Mouse (Mus musculus) hindlimb bud, embryonic 11.5 days (tissue): ENCODE results near the gene Myo9a.
A peak's percentile ranks its signal among the peaks of the same experiment; 100 is the strongest.
"Not testable (repeated sequence)": the region's sequence is repeated elsewhere in the genome, so short reads cannot be mapped to it uniquely, and the experiment has no call there.

ENCODE experiments used
- DNase-seq: peaks from one replicate; pipeline ENCODE4 v3.0.0-alpha.2; 2012; ENCODE audit warnings: low read depth, low spot score; ENCODE audit errors: extremely low spot score

Gene Myo9a

GRCm38 (mm10) chr9:59948226-59948625, 197.5 kb downstream of the Myo9a start:
- DNase-seq = no peak

DNA sequence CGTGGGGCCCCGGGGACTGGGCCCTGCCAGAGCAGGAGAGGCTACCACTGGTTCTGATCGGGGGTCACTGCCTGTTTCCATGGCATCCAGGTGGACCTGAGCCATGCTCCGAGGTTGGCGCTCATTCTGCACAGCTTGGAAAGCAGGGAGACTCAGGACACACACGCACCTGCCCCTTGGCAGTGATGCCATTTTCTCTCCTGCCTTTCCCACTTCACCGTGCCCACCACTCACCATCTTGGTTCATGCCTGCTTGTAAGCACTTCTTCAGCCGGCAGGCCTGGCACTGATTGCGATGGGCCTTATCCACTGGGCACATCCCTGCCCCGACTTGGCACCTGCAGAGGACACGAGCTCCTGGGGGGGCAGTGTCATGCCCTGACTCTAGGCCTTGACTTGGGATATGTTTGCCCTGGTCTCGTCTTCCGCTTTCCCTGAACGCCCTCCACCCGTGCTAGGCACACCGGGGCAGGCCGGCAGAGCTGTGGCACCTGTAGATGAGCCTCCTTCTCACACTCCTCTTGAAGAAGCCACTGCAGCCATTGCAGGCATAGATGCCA, 198.1 kb downstream of the Myo9a start:
- DNase-seq = no peak

- no peak for DNase-seq
Measured at GRCm38 (mm10) chr9:59949511-59949910, 198.8 kb downstream of the Myo9a start.

DNA sequence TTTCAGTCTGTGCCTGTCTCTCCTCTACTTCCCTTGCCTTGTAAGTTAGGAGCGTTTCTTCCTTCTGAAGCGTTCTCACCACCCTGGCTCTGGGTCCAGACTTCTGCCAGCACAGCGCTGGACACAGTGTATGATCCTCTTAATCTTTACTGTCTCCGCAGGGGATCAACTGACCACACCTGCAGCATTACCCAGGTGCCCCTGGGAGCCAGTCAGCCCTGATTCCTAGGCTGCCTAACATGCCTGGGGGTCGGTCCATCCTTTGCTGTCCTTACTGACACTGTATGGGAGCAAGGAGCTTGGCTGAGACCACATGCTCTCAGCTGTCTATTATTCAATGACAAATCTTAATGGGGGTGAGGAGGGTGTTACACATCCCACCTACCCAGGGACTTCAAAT, 199.3 kb downstream of the Myo9a start:
- DNase-seq = no peak

DNA sequence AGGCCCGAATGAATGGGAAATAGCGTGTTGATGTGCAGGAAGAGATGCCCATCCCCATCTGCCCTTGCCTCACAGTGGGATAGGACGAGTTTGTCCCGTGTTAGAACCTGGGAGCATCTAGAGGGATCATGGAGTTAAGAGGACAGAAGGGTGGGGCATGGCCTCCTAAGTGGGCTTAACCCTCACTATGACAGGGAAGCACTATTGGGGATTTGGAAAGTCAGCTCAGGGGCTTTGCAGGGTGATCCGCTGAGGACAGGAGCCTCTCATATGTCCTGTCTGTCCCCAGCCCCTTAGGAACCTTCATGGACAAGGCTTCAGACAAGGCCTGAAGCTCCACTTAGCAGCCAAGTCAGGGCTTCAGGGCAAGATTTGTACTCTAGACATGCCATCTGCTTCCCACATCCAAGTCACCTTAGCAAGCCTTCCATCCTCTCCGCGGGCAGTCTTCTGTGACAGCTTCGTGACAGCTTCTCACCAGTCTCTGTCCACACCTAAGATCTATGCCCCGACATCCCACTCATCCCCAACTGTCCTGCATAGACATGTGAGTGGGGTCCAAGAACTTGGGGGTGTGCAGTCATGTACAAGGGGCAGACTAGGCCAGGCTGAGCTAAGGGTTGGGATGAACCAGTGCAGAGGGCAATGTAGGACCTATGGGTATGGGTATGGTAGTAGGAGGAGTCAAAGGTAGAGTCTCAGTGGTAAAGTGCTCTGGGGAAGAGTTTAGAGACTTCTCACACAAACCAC, 200.5 kb downstream of the Myo9a start:
- DNase-seq = no peak

GRCm38 (mm10) chr9:59951943-59952342, 201.2 kb downstream of the Myo9a start:
- no peak for DNase-seq

DNA sequence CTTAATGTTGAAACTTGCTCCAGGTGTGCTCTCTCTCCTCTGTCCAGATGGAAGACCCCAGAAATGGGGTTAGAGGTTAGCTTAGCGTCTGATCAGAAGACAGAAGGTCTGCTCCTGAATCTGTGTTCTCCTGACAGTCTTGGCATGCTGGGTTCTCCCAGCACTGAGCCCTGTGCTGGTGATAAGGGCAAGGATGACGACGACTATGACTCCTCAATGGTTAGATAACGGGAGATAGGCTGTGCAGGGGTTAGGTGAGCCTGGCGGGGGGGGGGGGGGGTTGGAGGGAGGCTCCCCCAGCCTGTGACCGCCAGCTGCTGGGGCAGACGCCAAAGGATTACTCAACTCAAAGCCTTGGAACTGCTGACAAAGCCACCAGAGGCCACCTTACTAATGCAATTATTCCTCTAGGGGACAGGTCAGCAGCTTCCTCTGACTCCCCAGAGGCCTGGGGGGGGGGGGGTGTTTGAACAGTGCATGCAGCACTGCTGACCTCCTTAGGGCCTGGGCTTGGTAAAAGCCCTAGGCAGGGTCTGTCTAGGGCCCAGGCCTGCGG, 201.9 kb downstream of the Myo9a start:
- no peak for DNase-seq

DNA sequence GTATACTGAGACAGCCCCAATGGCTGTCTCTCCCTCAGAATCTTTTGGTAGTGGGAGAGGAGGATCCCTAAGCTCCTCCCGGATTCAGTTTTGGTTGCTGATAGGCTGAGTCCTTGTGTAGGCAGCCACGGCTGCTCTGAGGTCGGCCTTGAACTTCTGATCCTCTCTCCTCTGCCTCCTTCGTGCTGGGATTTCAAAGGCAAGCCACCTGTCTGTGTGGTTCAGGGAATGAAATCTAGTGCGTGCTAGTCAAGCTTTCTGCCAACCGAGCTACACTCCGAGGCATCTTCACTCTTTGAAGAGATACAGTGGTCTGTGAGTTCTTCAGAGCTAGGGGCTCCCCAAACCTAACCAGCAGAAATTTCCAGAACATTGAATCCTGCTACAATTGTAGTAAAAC, 202.9 kb downstream of the Myo9a start:
- no peak for DNase-seq

DNA sequence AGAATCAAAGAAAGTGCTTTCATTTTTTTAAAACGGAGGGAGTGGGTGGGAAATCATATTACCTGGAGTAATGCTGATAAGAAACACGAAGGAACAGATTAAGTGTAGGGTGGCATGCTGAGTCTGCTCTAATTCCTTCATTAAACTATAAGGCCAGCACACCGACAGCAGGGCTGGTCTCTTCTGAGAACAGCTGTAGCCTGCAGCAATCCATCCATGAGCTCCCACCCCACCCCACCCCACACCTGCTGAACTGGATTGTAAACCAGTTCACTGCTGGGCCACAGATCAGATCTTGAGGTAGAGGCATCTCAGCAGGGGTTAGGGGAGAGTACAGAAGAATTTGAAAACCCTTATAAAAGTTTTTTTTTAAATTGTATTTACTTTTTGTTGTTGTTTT, 204.5 kb downstream of the Myo9a start:
- no peak for DNase-seq

DNA sequence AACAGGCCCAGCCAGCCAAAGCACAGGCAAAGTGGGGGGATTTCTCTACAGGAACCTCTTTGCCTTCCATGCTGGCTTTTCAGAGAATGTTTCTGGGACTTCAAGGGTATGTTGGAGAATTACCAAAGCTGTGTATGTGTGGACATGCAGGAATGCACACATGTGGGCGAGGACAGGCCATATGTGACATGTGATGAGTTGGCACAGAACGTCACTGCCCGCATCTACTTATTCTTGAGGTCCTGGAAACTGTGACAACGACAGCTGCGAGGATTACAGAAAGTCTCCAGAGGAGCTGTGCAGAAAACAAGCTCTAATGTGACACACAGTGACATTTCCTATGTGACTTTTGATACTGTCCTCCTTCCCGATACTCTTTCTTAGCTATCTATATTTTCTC, 205.0 kb downstream of the Myo9a start:
- DNase-seq = no peak

- DNase-seq = no peak
Measured at GRCm38 (mm10) chr9:59956496-59956895, 205.8 kb downstream of the Myo9a start.

GRCm38 (mm10) chr9:59958115-59958514, 207.4 kb downstream of the Myo9a start:
- not testable (repeated sequence) for DNase-seq

GRCm38 (mm10) chr9:59959276-59959675, 208.6 kb downstream of the Myo9a start:
- DNase-seq = peak; percentile 99

- DNase-seq = no peak
Measured at GRCm38 (mm10) chr9:59960559-59960958, 209.9 kb downstream of the Myo9a start, which contains the start of gene Nr2e3. TSS of gene Nr2e3 (minus strand) at chr9:59960659.

GRCm38 (mm10) chr9:59961201-59961955, 210.7 kb downstream of the Myo9a start:
- DNase-seq = no peak

DNA sequence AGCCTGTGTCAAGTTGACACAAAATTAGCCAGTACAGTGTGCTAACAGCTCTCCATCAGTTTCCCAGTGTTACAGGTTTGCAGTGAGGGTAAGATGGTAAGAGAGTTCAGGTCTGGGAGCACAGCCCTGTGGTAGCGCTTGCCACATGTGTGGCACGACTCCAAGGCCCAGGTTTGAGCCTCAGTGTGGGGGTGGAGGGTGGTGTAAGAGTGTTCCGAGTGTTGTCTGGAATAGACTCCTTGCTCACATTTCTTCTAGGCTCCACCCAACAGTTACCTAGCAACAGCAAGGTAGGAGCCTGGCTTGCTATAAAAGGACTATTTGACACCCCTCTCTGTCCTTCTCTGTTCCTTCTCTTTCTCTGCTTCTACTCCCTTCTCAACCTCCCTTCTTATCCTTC, 213.7 kb downstream of the Myo9a start:
- DNase-seq = no peak

DNA sequence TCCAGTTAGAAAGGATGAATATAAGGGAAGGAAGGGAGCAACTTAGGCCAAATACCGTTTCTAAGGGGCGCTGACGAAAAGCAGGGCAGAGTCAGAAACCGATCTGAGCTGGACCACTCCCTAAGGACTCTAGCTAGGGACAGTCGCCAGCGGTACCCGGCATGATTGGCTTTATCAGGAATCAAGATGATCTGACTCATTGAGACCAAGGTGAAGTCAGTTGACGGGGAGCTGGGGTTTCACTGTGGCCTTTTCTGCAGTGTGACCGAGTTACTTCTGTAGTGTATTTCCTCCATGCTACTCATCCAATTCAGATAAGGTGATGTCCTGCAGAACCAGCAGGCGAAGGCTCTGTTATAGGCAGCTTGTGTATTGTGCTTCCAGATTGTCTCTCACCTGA, 214.3 kb downstream of the Myo9a start:
- no peak for DNase-seq

DNA sequence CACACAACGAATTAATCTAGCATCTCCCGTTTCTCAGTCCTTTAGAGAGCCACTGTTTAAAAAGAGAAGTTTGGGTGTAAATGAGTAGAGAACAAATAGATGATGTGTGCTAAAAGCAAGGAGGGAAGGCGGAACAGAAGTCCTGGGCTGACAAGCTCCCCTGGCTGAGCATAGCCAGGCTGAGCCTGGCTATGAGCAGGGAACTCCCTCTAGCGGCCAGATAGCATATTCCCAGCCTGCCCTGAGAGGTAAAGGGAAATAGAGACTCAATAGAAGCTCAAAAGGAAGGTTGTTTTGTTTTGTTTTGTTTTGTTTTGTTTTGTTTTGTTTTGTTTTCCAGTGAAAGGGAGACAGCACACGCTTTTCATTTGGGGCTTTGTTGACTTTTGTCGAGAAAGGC, 218.7 kb downstream of the Myo9a start:
- peak; percentile 44 for DNase-seq

DNA sequence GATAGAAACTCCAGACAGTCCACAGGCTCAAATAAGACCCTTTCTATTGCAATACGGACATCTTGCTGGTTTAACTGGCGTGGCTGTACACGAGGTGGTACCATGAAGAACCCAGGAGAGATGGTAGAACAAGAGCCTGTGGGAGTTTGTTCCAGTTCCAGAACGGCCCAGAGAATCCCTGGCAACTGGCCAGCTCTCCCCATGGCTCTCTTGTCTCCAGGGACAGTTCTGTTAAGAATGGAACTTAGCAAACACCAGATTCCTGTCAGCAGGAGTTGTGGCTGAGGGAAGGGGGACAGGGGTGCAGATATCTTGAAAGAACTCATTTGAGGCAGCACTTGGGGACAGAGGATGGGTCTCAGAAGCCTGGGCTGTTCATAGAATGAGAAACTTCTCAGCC, 220.6 kb downstream of the Myo9a start:
- no peak for DNase-seq
